Mouse (Mus musculus) CH12F3 (cell line): ENCODE measurements around the gene Dffa.
"Not testable (repeated sequence)": the region's sequence is repeated elsewhere in the genome, so short reads cannot be mapped to it uniquely, and the experiment has no call there.

Experiments used
- in situ Hi-C: fragments of 300-500 bp; cut with MboI; formaldehyde crosslinking; loops from 2 replicates; pipeline ENCODE4 v1.14.3; 2020; ENCODE audit warnings: low sequenced_read_pairs

Gene Dffa

DNA sequence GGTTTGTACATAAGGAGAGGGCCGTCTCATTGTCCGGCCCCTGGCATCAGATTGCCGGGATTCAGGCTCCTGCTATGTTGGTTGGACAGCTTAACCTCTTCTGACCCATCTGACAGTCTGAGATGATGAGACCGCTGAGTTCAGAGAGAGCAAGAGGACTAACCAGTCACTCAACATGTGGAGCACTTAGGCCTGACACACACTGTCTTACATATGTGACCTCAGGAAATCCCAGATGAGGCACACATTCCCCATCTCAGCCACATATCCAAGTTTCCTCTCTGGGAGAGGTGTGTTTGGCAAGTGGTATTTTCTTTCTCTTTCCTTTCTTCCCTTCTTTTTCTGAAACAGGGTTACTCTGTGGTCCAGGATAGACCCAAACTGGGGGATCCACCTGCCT, 41.2 kb downstream of the Dffa start:
- in situ Hi-C loops, result loop anchor here (10.0 kb wide), 1 partner anchor 400 kb away; no protein-coding TSS in a partner anchor

DNA sequence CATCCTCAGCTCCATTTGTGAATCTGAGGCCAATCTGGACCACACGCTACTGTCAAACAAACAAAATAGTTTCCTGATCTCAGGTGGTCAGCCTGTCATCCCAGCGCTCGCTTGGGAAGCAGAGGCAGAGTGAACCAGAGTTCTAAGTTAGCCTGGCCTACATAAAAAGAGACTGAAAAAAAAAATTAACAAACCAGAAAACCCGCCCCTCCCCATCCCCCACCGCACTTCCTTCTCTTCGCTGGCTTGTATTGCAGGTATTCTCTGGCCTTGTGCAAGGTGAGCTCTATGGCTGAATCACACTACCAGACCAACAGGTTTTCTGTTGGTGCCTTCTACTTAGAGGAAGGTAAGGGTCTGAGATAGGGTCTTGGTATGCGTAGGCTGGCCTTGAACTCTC, 43.6 kb downstream of the Dffa start:
- in situ Hi-C loops, result loop anchor here (10.0 kb wide), 1 partner anchor 397 kb away; no protein-coding TSS in a partner anchor

DNA sequence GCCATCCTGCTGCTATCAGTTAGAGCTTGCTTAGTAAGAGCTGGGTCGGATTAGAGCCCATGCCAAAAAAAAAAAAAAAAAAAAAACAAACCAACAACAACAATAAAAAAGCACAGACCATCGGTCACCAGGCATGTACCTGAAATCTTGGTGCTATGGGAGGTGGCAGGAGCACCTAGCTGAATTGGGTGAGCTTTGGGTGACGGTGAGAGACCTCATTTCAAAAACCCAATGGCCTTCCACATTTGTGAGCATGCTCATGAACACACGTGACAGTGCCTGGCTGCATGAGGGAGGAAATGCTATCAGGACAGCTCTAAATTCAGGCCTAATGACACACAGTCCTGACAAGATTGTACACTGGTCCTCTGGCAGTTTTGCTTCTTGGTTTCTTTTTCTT, 44.1 kb downstream of the Dffa start:
- in situ Hi-C loops, result loop anchor here (10.0 kb wide), 1 partner anchor 397 kb away; no protein-coding TSS in a partner anchor

DNA sequence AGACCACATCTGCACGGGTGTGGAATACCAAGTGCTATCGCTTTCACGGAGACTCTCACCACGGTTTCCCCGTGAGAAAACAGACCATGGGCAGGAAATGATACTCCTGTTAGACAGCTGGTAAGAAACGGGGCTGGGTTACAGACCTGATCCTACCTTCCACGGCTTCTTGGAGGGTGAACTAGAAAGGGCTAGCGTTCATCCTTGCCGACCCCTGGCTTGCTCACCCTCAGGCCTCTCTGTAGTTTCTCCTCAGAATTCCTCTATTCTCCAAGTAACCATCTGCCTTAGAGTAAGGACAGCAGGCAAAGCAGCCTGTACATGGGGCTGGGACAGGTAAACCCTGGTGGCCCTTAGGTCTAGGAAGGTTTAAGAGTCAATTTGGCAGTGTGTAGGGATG, 45.2 kb downstream of the Dffa start:
- in situ Hi-C loops, result loop anchor here (10.0 kb wide), 1 partner anchor 396 kb away; no protein-coding TSS in a partner anchor

DNA sequence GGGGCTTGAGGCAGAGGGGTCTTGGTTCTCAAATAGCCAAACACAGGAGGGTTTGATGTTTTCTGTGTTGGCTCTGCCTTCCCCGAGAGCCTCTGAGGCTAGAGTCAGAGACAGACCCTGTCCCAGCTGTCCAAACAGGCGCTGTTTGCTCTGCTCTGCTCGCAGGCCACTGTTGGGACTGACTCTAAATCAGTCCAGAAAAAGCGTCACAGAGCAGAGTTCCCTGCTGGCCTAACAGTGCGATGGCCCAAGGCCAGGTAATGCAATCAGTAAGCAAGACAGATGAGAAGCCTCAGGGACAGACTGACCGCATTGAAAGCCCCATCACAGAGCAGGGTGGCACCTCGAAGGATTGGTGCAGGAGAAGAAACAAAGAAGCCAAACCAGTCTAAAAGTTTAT, 45.7 kb downstream of the Dffa start:
- in situ Hi-C loops, result loop anchor here (10.0 kb wide), 1 partner anchor 395 kb away; no protein-coding TSS in a partner anchor

DNA sequence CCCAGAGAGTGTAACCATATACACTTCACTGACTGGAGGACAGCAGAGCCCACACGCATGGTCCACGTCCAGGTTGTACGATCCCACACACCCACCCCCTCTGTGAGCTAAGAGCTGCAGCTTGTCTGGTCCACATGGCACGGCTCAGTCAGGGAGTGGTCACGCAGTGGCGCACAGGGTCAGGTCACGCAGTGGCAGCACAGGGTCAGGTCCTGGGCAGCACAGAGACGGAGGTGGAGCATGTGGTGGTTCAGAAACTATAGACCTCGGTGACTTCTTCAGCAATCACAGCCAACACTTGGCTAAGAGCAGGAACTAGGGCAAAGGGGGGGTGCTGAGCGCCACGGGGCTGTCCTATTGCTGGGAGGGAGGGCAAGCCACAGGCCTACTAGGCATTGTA, 46.3 kb downstream of the Dffa start:
- in situ Hi-C loops, result no loop called here

DNA sequence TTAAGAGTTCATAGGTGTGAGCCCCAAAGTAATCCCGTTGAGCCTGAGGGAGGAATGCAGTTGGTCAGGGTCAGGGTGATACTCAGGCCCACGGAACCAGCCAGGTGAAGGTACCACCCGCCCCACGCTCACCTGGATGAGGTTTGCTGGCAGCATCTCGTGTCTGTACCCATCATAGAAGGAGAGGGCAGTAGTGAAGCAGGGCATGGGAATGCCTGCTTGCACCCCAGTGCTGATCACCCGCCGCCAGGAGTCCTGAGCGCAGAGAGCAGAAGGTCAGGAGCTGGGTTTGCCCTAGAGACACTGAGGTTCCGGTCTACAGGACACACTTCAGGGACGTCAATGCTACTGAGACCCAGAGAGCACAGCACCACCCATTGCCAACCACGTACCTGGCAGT, 46.8 kb downstream of the Dffa start:
- in situ Hi-C loops, result no loop called here

DNA sequence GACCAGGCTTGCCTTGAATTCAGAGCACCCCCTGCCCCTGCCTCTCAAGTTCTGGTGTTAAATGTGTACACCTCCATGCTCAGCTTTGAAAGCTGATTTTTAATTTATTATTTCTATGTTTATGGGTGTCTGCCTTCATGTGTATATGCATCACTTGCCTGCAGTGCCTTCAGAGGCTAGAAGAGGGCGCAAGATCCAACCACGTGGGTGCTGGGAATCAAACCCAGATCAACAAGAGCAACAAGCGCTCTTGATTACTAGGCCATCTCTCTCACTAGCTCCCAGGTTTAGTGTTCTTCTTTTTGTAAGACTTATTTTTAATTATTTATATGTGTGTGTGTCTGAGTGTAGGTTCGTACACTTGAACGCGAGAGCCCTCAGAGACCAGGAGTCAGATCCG, 50.9 kb downstream of the Dffa start:
- in situ Hi-C loops, result no loop called here

DNA sequence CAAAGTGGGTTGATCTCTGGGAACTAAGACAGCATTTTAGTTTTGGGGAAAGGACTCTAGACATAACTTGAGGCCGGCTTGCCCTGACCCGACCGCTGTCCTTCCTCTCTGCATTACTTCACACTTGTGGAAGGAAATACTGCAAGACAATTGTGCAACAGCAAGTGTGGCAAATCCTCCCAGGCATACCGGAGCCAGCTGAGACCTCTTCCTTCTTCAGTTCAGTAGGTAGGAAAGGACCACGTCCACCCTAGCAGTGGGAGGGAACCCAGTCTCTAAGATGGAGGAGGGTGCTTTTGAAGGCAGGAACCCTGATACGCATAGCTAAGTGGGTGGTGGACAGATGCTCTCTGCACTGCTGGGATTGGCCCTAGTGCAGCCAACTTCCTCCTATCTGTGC, 51.8 kb downstream of the Dffa start:
- in situ Hi-C loops, result no loop called here

DNA sequence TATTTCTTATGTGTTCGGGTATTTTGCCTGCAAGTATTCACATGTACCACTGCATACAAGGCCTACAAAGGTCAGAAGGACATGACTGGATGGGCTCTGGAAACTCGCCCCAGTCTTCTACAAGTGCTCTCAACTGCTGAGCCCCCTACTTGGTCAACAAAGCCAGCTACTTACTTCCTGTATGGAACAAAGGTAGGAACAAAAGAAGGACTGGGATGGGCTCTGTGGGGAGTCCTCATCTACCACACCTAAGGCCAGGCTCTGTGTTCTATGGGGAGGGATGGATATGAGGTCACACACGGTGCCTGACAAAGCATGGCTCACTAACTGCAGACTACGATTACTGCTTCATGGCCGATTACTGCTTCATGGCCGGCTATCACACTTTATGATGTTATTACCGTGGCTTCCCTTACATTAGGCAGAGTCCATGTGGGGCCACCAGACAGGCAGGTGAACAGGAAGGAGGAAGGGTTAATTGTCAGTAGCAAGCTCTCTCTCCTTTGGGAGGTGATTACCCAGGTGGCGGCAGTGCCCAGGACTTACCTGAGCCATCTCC, 53.5 kb downstream of the Dffa start:
- in situ Hi-C loops, result no loop called here

DNA sequence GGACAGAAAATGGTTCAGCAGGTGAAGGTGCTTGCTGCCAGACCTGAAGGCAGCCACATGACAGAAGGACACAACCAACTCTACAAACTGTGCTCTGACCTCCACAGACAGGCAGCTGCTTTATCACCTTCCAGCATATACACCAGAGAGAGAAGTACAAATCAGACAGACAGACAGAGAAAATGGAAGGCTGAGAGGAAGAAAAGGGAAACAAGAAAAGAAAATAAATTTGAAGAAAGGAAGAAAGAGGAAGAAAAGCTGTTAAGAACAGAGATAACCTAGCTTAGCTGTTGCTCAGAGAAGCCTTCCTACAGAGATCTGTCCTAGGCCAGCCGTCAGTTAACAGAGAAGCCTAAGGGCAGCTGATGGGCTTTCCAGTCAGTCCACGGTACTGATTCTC, 55.3 kb downstream of the Dffa start:
- in situ Hi-C loops, result no loop called here

DNA sequence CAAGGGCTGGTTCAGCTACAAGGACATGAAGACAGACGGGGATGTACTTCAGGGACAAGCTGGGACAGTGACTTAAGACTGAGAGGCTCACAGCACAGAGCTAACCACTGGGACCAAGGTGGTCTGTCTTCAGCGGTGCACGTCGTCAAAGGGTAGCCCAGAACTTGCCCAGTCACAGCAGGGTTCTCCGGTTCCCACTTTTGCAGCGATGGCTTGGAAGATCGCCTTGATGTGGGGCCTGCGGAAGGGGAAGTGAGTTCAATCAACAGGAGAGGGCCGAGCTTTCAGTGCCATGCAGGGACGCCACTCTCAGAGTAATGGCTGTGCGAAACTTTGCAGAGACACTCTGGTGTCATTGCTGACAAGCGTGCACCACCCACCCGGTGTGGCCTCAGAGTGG, 55.9 kb downstream of the Dffa start:
- in situ Hi-C loops, result no loop called here

DNA sequence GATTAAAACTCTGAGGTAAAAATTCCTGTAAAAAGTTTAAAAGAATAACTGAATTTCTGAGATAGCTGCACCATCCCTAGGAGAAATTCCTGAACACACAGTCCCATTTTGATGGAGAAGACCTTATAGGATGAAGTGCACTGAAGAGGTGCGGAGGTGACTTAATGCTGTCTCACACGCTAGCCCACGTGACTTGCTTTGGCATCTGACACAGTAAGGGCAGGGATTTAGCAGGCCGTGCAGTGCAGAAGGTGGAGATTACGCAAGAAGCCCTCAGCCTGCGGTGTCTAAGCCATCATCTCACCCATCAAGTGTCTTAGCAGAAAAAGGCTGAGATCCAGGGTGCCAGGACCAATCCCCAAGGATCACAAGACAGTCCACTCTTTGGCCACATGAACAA, 57.2 kb downstream of the Dffa start:
- in situ Hi-C loops, result no loop called here

DNA sequence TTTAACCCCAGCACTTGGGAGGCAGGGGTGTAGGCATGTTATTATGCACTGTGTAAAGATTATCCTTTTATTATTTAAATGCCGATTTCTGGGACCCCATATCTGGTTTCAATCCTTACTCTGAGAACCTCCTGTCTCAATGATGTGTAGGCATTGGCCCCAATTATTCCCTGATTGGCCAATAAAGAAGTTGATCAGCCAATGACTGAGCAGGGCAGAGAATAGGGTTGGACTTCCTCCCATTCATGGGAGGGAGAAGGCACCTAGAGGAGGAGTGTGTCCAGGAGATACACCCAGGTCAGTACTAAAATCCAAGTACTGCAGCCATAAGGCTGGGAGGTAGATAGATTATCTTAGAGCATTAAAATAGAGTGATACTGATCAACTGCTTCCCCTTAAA, 59.2 kb downstream of the Dffa start:
- in situ Hi-C loops, result no loop called here

DNA sequence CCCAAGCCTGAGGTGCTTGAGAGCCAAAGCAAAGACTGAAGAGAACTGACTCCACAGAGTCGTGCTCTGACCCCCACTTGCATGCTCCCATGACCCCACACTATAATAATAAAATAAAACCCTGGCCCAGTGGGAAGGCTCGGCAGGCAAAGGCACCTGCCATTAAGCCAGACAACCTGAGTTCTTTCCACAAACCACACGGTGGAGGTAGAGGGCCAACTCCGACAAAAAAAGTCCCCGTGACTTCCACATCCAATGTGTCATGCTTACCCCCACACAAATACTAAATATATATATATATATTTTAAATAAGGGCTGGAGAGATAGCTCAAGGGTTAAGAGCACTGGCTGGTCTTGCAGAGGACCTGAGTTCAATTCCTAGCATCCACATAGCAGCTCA, 60.2 kb downstream of the Dffa start:
- in situ Hi-C loops, result no loop called here

DNA sequence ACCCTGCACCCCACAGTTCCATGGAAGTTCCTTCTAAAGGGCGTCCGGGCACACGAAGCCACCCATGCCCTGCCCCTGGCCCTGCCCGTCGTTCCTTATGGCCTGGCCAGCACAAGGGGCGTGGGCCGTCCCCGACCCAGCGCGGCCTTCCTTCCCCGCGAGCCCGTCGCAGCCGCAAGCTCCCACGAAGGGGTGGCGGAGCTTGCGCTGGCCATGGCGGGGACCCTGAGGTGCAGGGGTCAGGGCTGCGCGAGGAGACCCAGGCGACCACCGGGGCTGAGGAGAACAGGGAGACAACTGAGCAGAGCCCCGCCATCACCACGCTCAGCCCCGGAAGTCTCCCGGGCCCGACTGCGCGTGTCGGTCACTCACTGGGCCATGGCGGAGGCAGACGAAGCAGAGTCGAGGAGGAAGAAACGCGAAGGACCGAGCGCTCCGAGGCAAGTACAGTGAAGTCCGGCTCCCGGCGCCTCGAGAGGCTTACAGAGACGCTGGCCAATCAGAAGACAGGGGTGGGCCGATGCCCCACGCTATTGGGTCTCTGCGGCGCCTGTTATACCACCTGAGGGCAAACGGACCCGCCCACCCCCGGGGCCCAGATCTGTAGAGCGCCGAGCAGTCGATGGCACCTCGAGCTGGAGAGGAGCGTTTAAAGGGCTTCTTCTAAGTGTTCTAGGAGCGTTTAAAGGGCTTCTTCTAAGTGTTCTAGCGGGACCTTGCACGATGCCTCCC, 62.4 kb downstream of the Dffa start, which contains the start of gene Pgd:
Pgd (minus strand) TSS at position 557 of the 732 bp plus-strand sequence.
- in situ Hi-C loops, result no loop called here

DNA sequence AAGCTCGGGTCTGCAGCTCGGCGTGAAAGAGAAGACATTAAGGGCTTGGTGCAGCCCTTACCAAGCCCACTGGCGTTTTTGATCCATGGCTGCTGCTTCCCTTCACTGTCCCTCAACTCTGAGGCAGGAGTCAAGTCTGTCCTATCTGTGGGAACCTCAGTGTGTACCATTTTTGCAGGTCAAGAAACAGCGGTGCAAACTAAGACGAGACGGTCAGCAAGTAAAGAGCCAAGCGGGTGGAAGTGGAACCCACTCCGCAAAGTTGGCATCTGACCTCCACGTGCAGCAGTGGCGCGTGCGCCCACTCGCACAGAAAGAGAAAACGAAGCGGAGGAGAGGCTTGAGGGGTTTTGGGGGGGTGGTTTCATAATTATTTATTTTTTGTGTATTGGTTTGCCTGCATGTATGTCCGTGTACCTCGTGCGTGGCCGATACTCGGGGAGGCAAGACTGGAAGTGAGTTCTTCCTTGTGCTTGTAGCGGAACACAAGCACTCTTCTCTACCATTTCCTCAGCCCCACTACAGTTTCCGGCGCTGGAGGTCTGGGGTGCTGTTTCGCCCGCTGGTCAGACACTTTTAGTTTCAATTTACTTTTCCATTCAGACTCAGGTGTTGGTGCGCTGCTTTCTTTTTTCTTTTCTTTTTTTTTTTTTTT, 63.1 kb downstream of the Dffa start:
- in situ Hi-C loops, result no loop called here

DNA sequence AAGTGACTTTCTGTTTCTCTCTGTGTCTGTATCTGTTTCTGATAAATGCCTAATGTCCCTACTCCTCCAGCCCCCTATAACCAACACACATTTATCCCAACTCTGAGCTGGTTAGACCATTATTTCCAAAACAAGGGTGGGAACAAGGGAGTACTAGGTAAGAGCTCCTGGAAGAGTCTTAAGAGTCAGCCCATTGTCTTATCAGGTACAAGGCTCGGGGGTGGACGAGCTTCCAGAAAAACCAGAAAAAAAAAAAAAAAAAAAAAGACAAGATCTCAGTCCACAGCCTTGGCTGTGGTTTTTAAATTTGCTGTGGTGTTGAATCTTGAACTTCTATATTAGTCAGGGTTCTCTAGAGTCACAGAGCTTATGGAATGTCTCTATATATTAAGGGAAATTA, 64.1 kb downstream of the Dffa start:
- in situ Hi-C loops, result no loop called here

DNA sequence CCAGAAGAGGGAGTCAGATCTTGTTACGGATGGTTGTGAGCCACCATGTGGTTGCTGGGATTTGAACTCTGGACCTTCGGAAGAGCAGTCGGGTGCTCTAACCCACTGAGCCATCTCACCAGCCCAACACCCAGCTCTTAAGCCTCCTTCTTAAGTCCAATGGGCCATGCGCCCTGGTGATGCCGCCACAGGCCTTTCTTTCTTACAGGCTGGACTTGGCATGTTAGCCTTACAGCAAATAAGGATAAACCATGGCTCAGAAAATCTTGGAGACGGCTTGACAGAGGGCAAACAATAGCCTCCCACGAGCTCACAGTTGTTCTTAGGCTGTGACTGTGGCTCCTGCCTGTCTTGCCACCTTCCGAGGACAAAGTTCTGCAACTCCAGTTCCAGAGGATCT, 66.0 kb downstream of the Dffa start:
- in situ Hi-C loops, result not testable (repeated sequence)
